Comparison of ENCODE assay signal across 20 mouse cellular contexts in genomic region chr2:168086318-168086717, GRCm38 (mm10). TPM values are rescaled to one million over a fixed set of nuclear protein-coding genes. Genes with fewer than 3 reads are reported as not detected.
"Had no signal": no experiment of that assay in that cellular context is flagged by ENCODE, and none has a peak within 500 bp of the region (broad histone marks: within the 10 kb centered on the region; RNA-seq: fewer than 3 reads in every experiment).

No protein-coding gene starts in this region.

- H3K9me3 ChIP-seq: liver, embryonic 13.5 days; megakaryocyte, embryonic 14.5 days; midbrain, embryonic 10.5 days; midbrain, embryonic 13.5 days; neural tube, embryonic 13.5 days; stomach, embryonic 15.5 days had no signal

- H3K27ac ChIP-seq: liver, embryonic 13.5 days; midbrain, embryonic 10.5 days; midbrain, embryonic 13.5 days; neural tube, embryonic 13.5 days had no signal

- DNase-seq: kidney, adult 11 months; kidney, adult 9 months; kidney, postnatal 10 days; kidney, postnatal 4 days; left cerebral cortex, postnatal 4 days; liver, embryonic 13.5 days; lung, adult 2 months; right cerebral cortex, postnatal 14 days; right cerebral cortex, postnatal 4 days; spleen, adult 18-20 months; thymus, adult 18-20 months; thymus, postnatal 36 days had no signal

- H3K36me3 ChIP-seq: liver, embryonic 13.5 days; stomach, embryonic 15.5 days had no signal

- H3K9ac ChIP-seq: liver, embryonic 13.5 days; midbrain, embryonic 13.5 days; stomach, embryonic 15.5 days had no signal

- ATAC-seq: midbrain, embryonic 13.5 days; midbrain, embryonic 16.5 days had no signal

- H3K4me3 ChIP-seq: liver, embryonic 13.5 days; megakaryocyte, embryonic 14.5 days; midbrain, embryonic 10.5 days; midbrain, embryonic 13.5 days; myocyte; neural tube, embryonic 13.5 days; stomach, embryonic 15.5 days had no signal

- H3K4me2 ChIP-seq: liver, embryonic 13.5 days; midbrain, embryonic 13.5 days; neural tube, embryonic 13.5 days; stomach, embryonic 15.5 days had no signal

RNA-seq across cellular contexts. Expression of gene Pard6b, which starts 5.5 kb away (rescaled TPM):
- total RNA-seq: monocyte, adult 5-6 weeks had no signal
